Mouse (Mus musculus): ENCODE data around the gene Casc3. TPM values are rescaled to one million over a fixed set of nuclear protein-coding genes. Genes with fewer than 3 reads are reported as not detected.

Gene Casc3
- total and polyA plus RNA-seq, 3 experiments: 14.4 to 71.7 (median 16.7) TPM

DNA sequence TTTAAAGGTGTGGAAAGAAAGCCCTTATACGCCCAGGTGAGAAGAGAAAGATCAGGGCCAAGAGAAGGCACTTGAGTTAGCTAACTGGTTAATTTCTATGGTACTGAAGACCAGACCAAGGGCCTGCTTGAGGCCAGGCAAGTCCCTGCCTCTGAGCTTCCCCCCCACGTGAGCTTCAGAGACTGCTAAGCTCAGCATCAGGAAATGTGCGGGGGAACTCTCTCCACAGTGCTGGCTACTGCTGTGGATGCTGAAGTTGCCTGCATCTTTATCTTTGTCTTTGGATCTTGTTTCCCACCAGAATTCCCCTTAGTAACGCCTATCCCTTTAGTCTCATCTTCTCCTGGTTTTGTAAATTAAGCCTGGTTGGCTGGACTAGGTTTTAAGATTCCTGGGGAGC is 66.7 kb downstream of the Casc3 start:
- DNase-seq (ENCODE audit: extremely low read depth): no peak
- H3K36me3 ChIP-seq (replicated peaks in 1 of 2; ENCODE audit: control insufficient read depth in 1 of 2, insufficient read depth in 1 of 2, low read length in 1 of 2): peaks cover 35 to 83% of the 10 kb centered on the region in 2 experiments
- H3K4me1 ChIP-seq (ENCODE audit: control insufficient read depth in 1 of 2, insufficient read depth in 2 of 2): no peaks in the 10 kb centered on the region
- in situ Hi-C loops (cut with MboI; ENCODE audit: low pct_ligation_motif_present, low pct_unique_long_range_greater_than_20kb, low sequenced_read_pairs): no loop called here
- H3K9me3 ChIP-seq (replicated peaks; ENCODE audit: low read length): no peaks in the 10 kb centered on the region
- dilution Hi-C loops (cut with MboI; ENCODE audit: extremely low pct_ligation_motif_present, extremely low pct_unique_long_range_greater_than_20kb, low sequenced_read_pairs): no loop called here
- H3K4me2 ChIP-seq (ENCODE audit: insufficient read depth, low read depth, poor library complexity, severe bottlenecking): no peak overlapping the region
- no peak overlapping the region for H3K27ac ChIP-seq (ENCODE audit: insufficient read depth, low read depth)
- H3K4me3 ChIP-seq (replicated peaks in 1 of 3; ENCODE audit: low read depth in 2 of 3, low read length in 2 of 3, poor library complexity in 1 of 3): no peak overlapping the region
- no peak overlapping the region for H3K9ac ChIP-seq (ENCODE audit: insufficient read depth, low read depth)
- peaks cover 14% of the 10 kb centered on the region for H3K79me2 ChIP-seq (replicated peaks; ENCODE audit: control insufficient read depth, extremely low read depth, insufficient read depth, poor library complexity, severe bottlenecking)
- H3K27me3 ChIP-seq (replicated peaks): no peaks in the 10 kb centered on the region
- TF ChIP-seq MYC (IDR thresholded peaks at IDR 0.05; ENCODE audit: low read depth, low read length) (no peak), MEF2A (IDR thresholded peaks at IDR 0.05; ENCODE audit: borderline replicate concordance, low read depth, low read length) (no peak), NRF1 (IDR thresholded peaks at IDR 0.05; ENCODE audit: low read depth, low read length) (no peak)

DNA sequence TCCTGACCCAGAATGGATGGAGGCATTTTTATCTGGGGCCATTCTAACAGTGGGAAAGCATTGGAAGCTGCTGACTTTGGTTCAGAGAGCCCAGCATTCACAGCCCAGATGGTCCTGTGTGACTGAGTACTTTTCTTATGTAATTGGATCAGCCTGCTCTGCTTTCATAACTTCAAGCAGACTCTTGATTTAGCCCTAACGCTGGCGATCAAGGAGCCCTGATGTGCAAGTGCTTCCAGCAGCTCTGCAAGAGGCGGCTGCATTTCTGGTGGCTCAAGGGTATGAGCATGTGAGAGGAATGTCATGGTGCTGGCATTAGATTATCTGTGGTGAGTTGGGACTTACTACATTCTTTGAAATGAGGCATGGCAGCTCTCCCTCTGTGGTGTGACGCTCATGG is 67.3 kb downstream of the Casc3 start:
- Histone ChIP-seq H3K36me3 (replicated peaks in 1 of 2; ENCODE audit: control insufficient read depth in 1 of 2, insufficient read depth in 1 of 2, low read length in 1 of 2) (peaks cover 31 to 83% of the 10 kb centered on the region in 2 experiments), H3K9ac (ENCODE audit: insufficient read depth, low read depth) (no peak overlapping the region), H3K4me3 (replicated peaks in 1 of 3; ENCODE audit: low read depth in 2 of 3, low read length in 2 of 3, poor library complexity in 1 of 3) (no peak overlapping the region), H3K9me3 (replicated peaks; ENCODE audit: low read length) (no peaks in the 10 kb centered on the region), H3K4me1 (ENCODE audit: control insufficient read depth in 1 of 2, insufficient read depth in 2 of 2) (no peaks in the 10 kb centered on the region), H3K4me2 (ENCODE audit: insufficient read depth, low read depth, poor library complexity, severe bottlenecking) (no peak overlapping the region), H3K27me3 (replicated peaks) (no peaks in the 10 kb centered on the region), H3K27ac (ENCODE audit: insufficient read depth, low read depth) (no peak overlapping the region), H3K79me2 (replicated peaks; ENCODE audit: control insufficient read depth, extremely low read depth, insufficient read depth, poor library complexity, severe bottlenecking) (peaks cover 17% of the 10 kb centered on the region)
- DNase-seq (ENCODE audit: extremely low read depth): no peak
- in situ Hi-C loops (cut with MboI; ENCODE audit: low pct_ligation_motif_present, low pct_unique_long_range_greater_than_20kb, low sequenced_read_pairs) (no loop called here), dilution Hi-C loops (cut with MboI; ENCODE audit: extremely low pct_ligation_motif_present, extremely low pct_unique_long_range_greater_than_20kb, low sequenced_read_pairs) (no loop called here)
- TF ChIP-seq CTCF (conservative IDR thresholded peaks at IDR 0.05 in 1 of 2, IDR thresholded peaks at IDR 0.05 in 1 of 2; ENCODE audit: low read depth in 2 of 2, low read length in 2 of 2) (no peak), RAD21 (IDR thresholded peaks at IDR 0.05; ENCODE audit: low read depth, low read length) (no peak), MEF2A (IDR thresholded peaks at IDR 0.05; ENCODE audit: borderline replicate concordance, low read depth, low read length) (no peak), MAZ (IDR thresholded peaks at IDR 0.05; ENCODE audit: low read depth, low read length) (no peak), GABPA (IDR thresholded peaks at IDR 0.05; ENCODE audit: insufficient replicate concordance, low read depth, low read length) (no peak), POLR2AphosphoS2 (IDR thresholded peaks at IDR 0.05; ENCODE audit: low read depth, low read length) (no peak)

DNA sequence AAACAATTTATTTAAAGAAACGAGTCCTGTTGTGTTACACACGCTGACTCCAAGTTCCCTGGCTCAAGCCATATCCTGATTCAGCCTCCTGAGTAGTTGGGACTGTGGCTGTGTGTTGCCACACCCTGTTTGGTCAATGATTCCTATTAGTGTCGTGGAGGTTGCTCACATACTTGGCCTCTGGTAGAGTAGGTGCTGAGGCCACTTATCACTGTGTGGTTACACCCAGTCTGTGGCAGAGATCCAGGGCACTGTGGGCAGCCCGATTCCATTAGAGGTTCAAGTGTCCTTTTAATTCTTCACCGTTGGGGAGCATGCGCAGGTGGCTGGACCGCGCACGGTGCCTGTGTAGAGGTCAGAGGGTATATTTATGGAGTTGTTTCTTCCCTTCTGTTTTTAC is 69.2 kb downstream of the Casc3 start:
- dilution Hi-C loops (cut with MboI; ENCODE audit: extremely low pct_ligation_motif_present, extremely low pct_unique_long_range_greater_than_20kb, low sequenced_read_pairs): no loop called here
- Histone ChIP-seq H3K4me1 (ENCODE audit: control insufficient read depth in 1 of 2, insufficient read depth in 2 of 2) (no peaks in the 10 kb centered on the region), H3K36me3 (replicated peaks in 1 of 2; ENCODE audit: control insufficient read depth in 1 of 2, insufficient read depth in 1 of 2, low read length in 1 of 2) (peaks cover 22 to 75% of the 10 kb centered on the region in 2 experiments)

More for the DNA sequence above, 69.2 kb downstream of the Casc3 start:
- H3K79me2 ChIP-seq (replicated peaks; ENCODE audit: control insufficient read depth, extremely low read depth, insufficient read depth, poor library complexity, severe bottlenecking): peaks cover 20% of the 10 kb centered on the region
- no peak overlapping the region for H3K4me2 ChIP-seq (ENCODE audit: insufficient read depth, low read depth, poor library complexity, severe bottlenecking)
- H3K9ac ChIP-seq (ENCODE audit: insufficient read depth, low read depth): no peak overlapping the region
- no peak for TF ChIP-seq ZC3H11A (IDR thresholded peaks at IDR 0.05; ENCODE audit: low read depth, low read length)
- TF ChIP-seq EP300 (IDR thresholded peaks at IDR 0.05; ENCODE audit: low read length): no peak
- no peak for TF ChIP-seq MEF2A (IDR thresholded peaks at IDR 0.05; ENCODE audit: borderline replicate concordance, low read depth, low read length)
- TF ChIP-seq ZNF384 (IDR thresholded peaks at IDR 0.05; ENCODE audit: low read depth, low read length): no peak
- TF ChIP-seq JUND (conservative IDR thresholded peaks at IDR 0.05; ENCODE audit: low read depth, low read length): no peak
- TF ChIP-seq TCF12 (IDR thresholded peaks at IDR 0.05; ENCODE audit: low read depth, low read length): no peak
- TF ChIP-seq POLR2AphosphoS2 (IDR thresholded peaks at IDR 0.05; ENCODE audit: low read depth, low read length): no peak
- no peak for DNase-seq (ENCODE audit: extremely low read depth)
- H3K9me3 ChIP-seq (replicated peaks; ENCODE audit: low read length): no peaks in the 10 kb centered on the region
- no peak overlapping the region for H3K27ac ChIP-seq (ENCODE audit: insufficient read depth, low read depth)
- no peaks in the 10 kb centered on the region for H3K27me3 ChIP-seq (replicated peaks)
- no peak overlapping the region for H3K4me3 ChIP-seq (replicated peaks in 1 of 3; ENCODE audit: low read depth in 2 of 3, low read length in 2 of 3, poor library complexity in 1 of 3)
- in situ Hi-C loops (cut with MboI; ENCODE audit: low pct_ligation_motif_present, low pct_unique_long_range_greater_than_20kb, low sequenced_read_pairs): no loop called here

Measured in CH12.LX (cell line).